Mouse (Mus musculus) liver, embryonic 15.5 days (tissue): ENCODE measurements around the gene Acot8. TPM values are rescaled to one million over a fixed set of nuclear protein-coding genes. Genes with fewer than 3 reads are reported as not detected.

Experiments used
- ATAC-seq: fragments of 200-750 bp; cut with Nextera tagmentation; 2 replicates; pipeline ENCODE4 v1.8.0; 2017; ENCODE audit warnings: moderate number of reproducible peaks, mild to moderate bottlenecking, moderate library complexity; ENCODE audit not compliant: insufficient read depth
- H3K27ac ChIP-seq: fragments of 300-500 bp; sonication (generic); replicated peaks from 2 replicates; pipeline ENCODE4 v1.5.1; 2015; ENCODE audit warnings: mild to moderate bottlenecking, inconsistent platforms
- H3K27me3 ChIP-seq: fragments of 300-500 bp; sonication (generic); 2 replicates; pipeline ENCODE4 v1.6.1; 2015; ENCODE audit warnings: mild to moderate bottlenecking, inconsistent platforms
- H3K36me3 ChIP-seq: fragments of 300-500 bp; sonication (generic); replicated peaks from 2 replicates; pipeline ENCODE4 v1.6.1; 2015; ENCODE audit warnings: moderate library complexity, mild to moderate bottlenecking, inconsistent platforms
- H3K4me1 ChIP-seq: fragments of 300-500 bp; sonication (generic); replicated peaks from 2 replicates; pipeline ENCODE4 v1.6.1; 2015; ENCODE audit warnings: inconsistent platforms
- H3K4me2 ChIP-seq: fragments of 300-500 bp; sonication (generic); 2 replicates; pipeline ENCODE4 v1.6.1; 2015; ENCODE audit warnings: moderate library complexity, mild to moderate bottlenecking, inconsistent platforms
- H3K4me3 ChIP-seq: fragments of 300-500 bp; sonication (generic); replicated peaks from 2 replicates; pipeline ENCODE4 v1.5.1; 2015; ENCODE audit warnings: mild to moderate bottlenecking, inconsistent platforms
- H3K9ac ChIP-seq: fragments of 300-500 bp; sonication (generic); 2 replicates; pipeline ENCODE4 v1.6.1; 2015; ENCODE audit warnings: moderate library complexity, mild to moderate bottlenecking, inconsistent platforms
- H3K9me3 ChIP-seq: fragments of 300-500 bp; sonication (generic); replicated peaks from 2 replicates; pipeline ENCODE4 v1.6.1; 2016; ENCODE audit warnings: inconsistent platforms
- WGBS: fragments of 180-500 bp; shearing (Covaris S2); methylation state at CpG from one replicate; pipeline ENCODE4 v1.1.7; 2015; ENCODE audit warnings: mixed read lengths; ENCODE audit not compliant: insufficient replicate concordance; 5-methylcytosine and 5-hydroxymethylcytosine counted together
- polyA plus RNA-seq: library from polyadenylated mRNA; unstranded; fragments of >200 nt; fragmentation: Nextera tagmentation; extraction: Ambion mirVana; gene quantifications from 2 replicates; pipeline ENCODE4 v1.2.1, GENCODE M21; 2015

Gene Acot8
- polyA plus RNA-seq, 1 experiment from 2014 or later = 21.3 TPM

- Histone ChIP-seq H3K9ac (no peak within 1 kb of the TSS), H3K9me3 (no peaks in the 10 kb centered on the region), H3K4me2 (no peak within 1 kb of the TSS; the same call in 1 of the 2 replicates), H3K27me3 (no peaks in the 10 kb centered on the region), H3K36me3 (peaks cover 19% of the 10 kb centered on the region), H3K27ac (0 out of 2 replicates have a peak within 1 kb of the TSS, but pooled peaks have one; percentile 9), H3K4me3 (no peak within 1 kb of the TSS), H3K4me1 (peaks cover 34% of the 10 kb centered on the region)
- 72% methylated on average over 6 of the region's 6 CpGs for WGBS
- no peak for ATAC-seq
These were observed 23.8 kb upstream of the Acot8 start, which contains the start of gene Spata25 for GRCm38 (mm10) chr2:164828437-164828836. Gene Spata25, minus strand, starts transcription at chr2:164828537.

GRCm38 (mm10) chr2:164827146-164827850 lies 22.6 kb upstream of the Acot8 start:
- peaks cover 19% of the 10 kb centered on the region for H3K36me3 ChIP-seq
- H3K27ac ChIP-seq = 0 out of 2 replicates have a peak overlapping the region, but pooled peaks have one; percentile 9
- H3K4me1 ChIP-seq = peaks cover 30% of the 10 kb centered on the region
- no peaks in the 10 kb centered on the region for H3K9me3 ChIP-seq
- ATAC-seq = no peak
- H3K9ac ChIP-seq = no peak overlapping the region
- H3K27me3 ChIP-seq = no peaks in the 10 kb centered on the region
- H3K4me2 ChIP-seq = no peak overlapping the region; the same call in 1 of the 2 replicates
- H3K4me3 ChIP-seq = no peak overlapping the region
- WGBS = 62% methylated on average over 16 of the region's 16 CpGs

GRCm38 (mm10) chr2:164825521-164825920 lies 20.8 kb upstream of the Acot8 start:
- no peak for ATAC-seq
- no peak overlapping the region for H3K4me3 ChIP-seq
- no peaks in the 10 kb centered on the region for H3K27me3 ChIP-seq
- H3K9me3 ChIP-seq = no peaks in the 10 kb centered on the region
- no peak overlapping the region for H3K4me2 ChIP-seq
- H3K36me3 ChIP-seq = peaks cover 31% of the 10 kb centered on the region
- no peak overlapping the region for H3K27ac ChIP-seq
- H3K4me1 ChIP-seq = peaks cover 33% of the 10 kb centered on the region
- H3K9ac ChIP-seq = no peak overlapping the region
- WGBS = 88% methylated on average over 17 of the region's 17 CpGs

GRCm38 (mm10) chr2:164823969-164824368 lies 19.3 kb upstream of the Acot8 start:
- H3K27me3 ChIP-seq = no peaks in the 10 kb centered on the region
- peak overlapping the region; percentile 73; the same call in 1 of the 2 replicates for H3K4me3 ChIP-seq
- no peak overlapping the region for H3K9ac ChIP-seq
- H3K36me3 ChIP-seq = peaks cover 39% of the 10 kb centered on the region
- H3K27ac ChIP-seq = no peak overlapping the region
- H3K4me1 ChIP-seq = peaks cover 33% of the 10 kb centered on the region
- peak overlapping the region; percentile 83 for H3K4me2 ChIP-seq
- no peak for ATAC-seq
- WGBS = 73% methylated on average over 4 of the region's 4 CpGs
- H3K9me3 ChIP-seq = no peaks in the 10 kb centered on the region

- Histone ChIP-seq H3K4me1 (peaks cover 33% of the 10 kb centered on the region), H3K9me3 (no peaks in the 10 kb centered on the region), H3K4me2 (peak overlapping the region; percentile 83), H3K9ac (peak overlapping the region; percentile 71), H3K36me3 (peaks cover 39% of the 10 kb centered on the region), H3K27me3 (no peaks in the 10 kb centered on the region), H3K27ac (peak overlapping the region; percentile 72), H3K4me3 (peak overlapping the region; percentile 73)
- peak; percentile 59 for ATAC-seq
- WGBS = under 1% methylated on average over 10 of the region's 10 CpGs
These were observed 18.5 kb upstream of the Acot8 start for GRCm38 (mm10) chr2:164823181-164823585.

GRCm38 (mm10) chr2:164822636-164823165 lies 18.0 kb upstream of the Acot8 start, which contains the start of gene Zswim1:
Gene Zswim1, plus strand, starts transcription at chr2:164822686.
- H3K36me3 ChIP-seq = peaks cover 39% of the 10 kb centered on the region
- H3K27me3 ChIP-seq = no peaks in the 10 kb centered on the region
- WGBS = 2% methylated on average over 32 of the region's 32 CpGs
- H3K27ac ChIP-seq = peak within 1 kb of the TSS; percentile 72
- H3K4me1 ChIP-seq = peaks cover 34% of the 10 kb centered on the region
- peak within 1 kb of the TSS; percentile 73 for H3K4me3 ChIP-seq
- H3K9ac ChIP-seq = peak within 1 kb of the TSS; percentile 71
- H3K4me2 ChIP-seq = peak within 1 kb of the TSS; percentile 83
- H3K9me3 ChIP-seq = no peaks in the 10 kb centered on the region
- peak; percentile 99 for ATAC-seq

GRCm38 (mm10) chr2:164821060-164821459 lies 16.4 kb upstream of the Acot8 start:
- Histone ChIP-seq H3K4me3 (no peak overlapping the region), H3K27me3 (no peaks in the 10 kb centered on the region), H3K9ac (no peak overlapping the region), H3K4me1 (peaks cover 30% of the 10 kb centered on the region), H3K27ac (no peak overlapping the region), H3K4me2 (no peak overlapping the region), H3K36me3 (peaks cover 36% of the 10 kb centered on the region), H3K9me3 (no peaks in the 10 kb centered on the region)
- ATAC-seq = no peak
- WGBS = 83% methylated on average over 6 of the region's 6 CpGs

- Histone ChIP-seq H3K4me1 (peaks cover 39% of the 10 kb centered on the region), H3K36me3 (peaks cover 27% of the 10 kb centered on the region), H3K27me3 (no peaks in the 10 kb centered on the region), H3K9ac (no peak overlapping the region), H3K4me2 (no peak overlapping the region), H3K9me3 (no peaks in the 10 kb centered on the region), H3K4me3 (no peak overlapping the region), H3K27ac (no peak overlapping the region)
- ATAC-seq = no peak
- 65% methylated on average over 5 of the region's 5 CpGs for WGBS
These were observed 13.0 kb upstream of the Acot8 start for GRCm38 (mm10) chr2:164817703-164818102.

- 74% methylated on average over 6 of the region's 6 CpGs for WGBS
- Histone ChIP-seq H3K4me1 (peaks cover 35% of the 10 kb centered on the region), H3K4me2 (no peak overlapping the region), H3K27me3 (no peaks in the 10 kb centered on the region), H3K36me3 (peaks cover 30% of the 10 kb centered on the region), H3K27ac (no peak overlapping the region), H3K9me3 (no peaks in the 10 kb centered on the region), H3K9ac (no peak overlapping the region), H3K4me3 (no peak overlapping the region)
- no peak for ATAC-seq
These were observed 12.5 kb upstream of the Acot8 start for GRCm38 (mm10) chr2:164817206-164817605.

GRCm38 (mm10) chr2:164815821-164816220 lies 11.1 kb upstream of the Acot8 start:
- no peaks in the 10 kb centered on the region for H3K27me3 ChIP-seq
- peak overlapping the region; percentile 41 for H3K4me2 ChIP-seq
- no peaks in the 10 kb centered on the region for H3K9me3 ChIP-seq
- peak overlapping the region; percentile 49 for H3K27ac ChIP-seq
- H3K4me3 ChIP-seq = no peak overlapping the region
- no peak overlapping the region for H3K9ac ChIP-seq
- peaks cover 20% of the 10 kb centered on the region for H3K36me3 ChIP-seq
- ATAC-seq = peak; percentile 80
- H3K4me1 ChIP-seq = peaks cover 32% of the 10 kb centered on the region
- 55% methylated on average over 8 of the region's 8 CpGs for WGBS

- H3K27ac ChIP-seq = peak overlapping the region; percentile 49
- WGBS = 44% methylated on average over 5 of the region's 5 CpGs
- ATAC-seq = peak; percentile 66
These were observed 10.7 kb upstream of the Acot8 start for GRCm38 (mm10) chr2:164815348-164815747.

More at GRCm38 (mm10) chr2:164815348-164815747, 10.7 kb upstream of the Acot8 start:
- Histone ChIP-seq H3K9ac (no peak overlapping the region), H3K9me3 (no peaks in the 10 kb centered on the region), H3K4me1 (peaks cover 32% of the 10 kb centered on the region), H3K27me3 (no peaks in the 10 kb centered on the region), H3K36me3 (peaks cover 15% of the 10 kb centered on the region), H3K4me3 (no peak overlapping the region), H3K4me2 (peak overlapping the region; percentile 41)
